Mouse (Mus musculus) thymus, postnatal 14 days (tissue): ENCODE data around the gene Kcnj16.

Source experiments
- DNase-seq: peaks from one replicate; pipeline ENCODE4 v3.0.0; 2021

Kcnj16 gene

GRCm38 (mm10) chr11:111057435-111057834, 89.6 kb downstream of the Kcnj16 start:
- no peak for DNase-seq

- DNase-seq: no peak
Measured at GRCm38 (mm10) chr11:111059440-111059839, 91.6 kb downstream of the Kcnj16 start.

GRCm38 (mm10) chr11:111060216-111060615, 92.4 kb downstream of the Kcnj16 start:
- no peak for DNase-seq

- peak; percentile 44 for DNase-seq
Measured at GRCm38 (mm10) chr11:111064751-111065527, 97.1 kb downstream of the Kcnj16 start.

- DNase-seq: peak; percentile 90
Measured at GRCm38 (mm10) chr11:111065635-111066298, 97.9 kb downstream of the Kcnj16 start, which contains the start of gene Kcnj2. Gene Kcnj2 (plus strand): TSS chr11:111066164.

GRCm38 (mm10) chr11:111066299-111066691, 98.5 kb downstream of the Kcnj16 start:
- peak; percentile 4 for DNase-seq

DNA sequence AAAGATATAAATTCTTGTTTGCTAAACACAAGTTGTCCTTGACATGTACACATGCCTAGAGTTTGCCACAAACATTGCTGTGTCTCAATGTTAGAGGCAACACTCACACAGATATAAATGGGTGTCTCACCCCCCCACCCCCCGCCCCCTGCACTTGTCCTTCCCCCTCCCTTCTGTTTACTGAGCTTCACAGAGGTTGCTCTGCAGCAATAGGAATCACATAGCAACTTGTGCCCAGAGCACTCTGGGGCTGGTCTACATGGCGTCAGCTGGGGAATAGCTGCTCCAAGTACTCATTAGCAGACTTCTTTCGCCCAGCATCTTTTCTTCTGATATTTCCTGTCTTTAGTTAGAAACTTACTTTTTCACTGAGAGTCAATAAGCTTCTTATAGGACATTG, 100.0 kb downstream of the Kcnj16 start:
- DNase-seq: no peak

GRCm38 (mm10) chr11:111070460-111070859, 102.6 kb downstream of the Kcnj16 start:
- DNase-seq: no peak

GRCm38 (mm10) chr11:111074131-111074530, 106.3 kb downstream of the Kcnj16 start:
- DNase-seq: no peak
